Mouse (Mus musculus): ENCODE measurements around the gene Gsdme. TPM values are rescaled to one million over a fixed set of nuclear protein-coding genes. Genes with fewer than 3 reads are reported as not detected.

Gene Gsdme
- polyA plus RNA-seq, 2 experiments, result 4.7 to 34.3 TPM

GRCm38 (mm10) chr6:50301121-50301520 lies 37.5 kb upstream of the Gsdme start:
- Histone ChIP-seq H3K4me3 (replicated peaks; ENCODE audit: low read length) (no peak overlapping the region), H3K27ac (replicated peaks; ENCODE audit: low read depth, low read length) (no peak overlapping the region), H3K9ac (ENCODE audit: low read depth, low read length, severe bottlenecking) (no peak overlapping the region), H3K36me3 (ENCODE audit: control insufficient read depth, insufficient read depth, low read length) (peaks cover 4% of the 10 kb centered on the region; the same call in 1 of the 2 replicates), H3K4me2 (replicated peaks; ENCODE audit: low read depth, low read length, severe bottlenecking) (no peak overlapping the region), H3K4me1 (ENCODE audit: control insufficient read depth, insufficient read depth, low read length) (no peaks in the 10 kb centered on the region), H3K9me3 (ENCODE audit: control insufficient read depth, low read length) (no peaks in the 10 kb centered on the region), H3K27me3 (ENCODE audit: control insufficient read depth, insufficient read depth, low read length) (no peaks in the 10 kb centered on the region)
- no peak for DNase-seq (ENCODE audit: low spot score)
- no peak for TF ChIP-seq POLR2A (IDR thresholded peaks at IDR 0.05; ENCODE audit: borderline replicate concordance, extremely low read depth, insufficient read depth, insufficient read length)
- 89% methylated on average over 7 of the region's 7 CpGs for WGBS
- no peak for ATAC-seq (ENCODE audit: low FRiP score, low read depth)

- H3K9ac ChIP-seq (ENCODE audit: low read depth, low read length, severe bottlenecking), result no peak overlapping the region
- no peaks in the 10 kb centered on the region for H3K4me1 ChIP-seq (ENCODE audit: control insufficient read depth, insufficient read depth, low read length)
- no peak overlapping the region for H3K4me2 ChIP-seq (replicated peaks; ENCODE audit: low read depth, low read length, severe bottlenecking)
- DNase-seq (ENCODE audit: low spot score), result no peak
- no peaks in the 10 kb centered on the region for H3K9me3 ChIP-seq (ENCODE audit: control insufficient read depth, low read length)
- peaks cover 4% of the 10 kb centered on the region; the same call in 1 of the 2 replicates for H3K36me3 ChIP-seq (ENCODE audit: control insufficient read depth, insufficient read depth, low read length)
- TF ChIP-seq POLR2A (IDR thresholded peaks at IDR 0.05; ENCODE audit: borderline replicate concordance, extremely low read depth, insufficient read depth, insufficient read length), result no peak
- no peak for ATAC-seq (ENCODE audit: low FRiP score, low read depth)
- no peak overlapping the region for H3K4me3 ChIP-seq (replicated peaks; ENCODE audit: low read length)
- no peak overlapping the region for H3K27ac ChIP-seq (replicated peaks; ENCODE audit: low read depth, low read length)
- WGBS, result 67% methylated on average over 6 of the region's 6 CpGs
- H3K27me3 ChIP-seq (ENCODE audit: control insufficient read depth, insufficient read depth, low read length), result no peaks in the 10 kb centered on the region
Observed at GRCm38 (mm10) chr6:50300622-50301021, 37.0 kb upstream of the Gsdme start.

- no peak overlapping the region for H3K4me3 ChIP-seq (replicated peaks; ENCODE audit: low read length)
- no peaks in the 10 kb centered on the region for H3K27me3 ChIP-seq (ENCODE audit: control insufficient read depth, insufficient read depth, low read length)
- no peak overlapping the region for H3K27ac ChIP-seq (replicated peaks; ENCODE audit: low read depth, low read length)
- no peak for DNase-seq (ENCODE audit: low spot score)
- H3K9me3 ChIP-seq (ENCODE audit: control insufficient read depth, low read length), result no peaks in the 10 kb centered on the region
- no peak for ATAC-seq (ENCODE audit: low FRiP score, low read depth)
- H3K4me1 ChIP-seq (ENCODE audit: control insufficient read depth, insufficient read depth, low read length), result no peaks in the 10 kb centered on the region
- TF ChIP-seq POLR2A (IDR thresholded peaks at IDR 0.05; ENCODE audit: borderline replicate concordance, extremely low read depth, insufficient read depth, insufficient read length), result no peak
- no peak overlapping the region for H3K4me2 ChIP-seq (replicated peaks; ENCODE audit: low read depth, low read length, severe bottlenecking)
- peaks cover 4% of the 10 kb centered on the region; the same call in 1 of the 2 replicates for H3K36me3 ChIP-seq (ENCODE audit: control insufficient read depth, insufficient read depth, low read length)
- WGBS, result 75% methylated on average over 7 of the region's 7 CpGs
- H3K9ac ChIP-seq (ENCODE audit: low read depth, low read length, severe bottlenecking), result no peak overlapping the region
Observed at GRCm38 (mm10) chr6:50299071-50299470, 35.4 kb upstream of the Gsdme start.

GRCm38 (mm10) chr6:50297671-50298070 lies 34.0 kb upstream of the Gsdme start:
- Histone ChIP-seq H3K4me2 (replicated peaks; ENCODE audit: low read depth, low read length, severe bottlenecking) (no peak overlapping the region), H3K9ac (ENCODE audit: low read depth, low read length, severe bottlenecking) (no peak overlapping the region), H3K9me3 (ENCODE audit: control insufficient read depth, low read length) (no peaks in the 10 kb centered on the region), H3K36me3 (ENCODE audit: control insufficient read depth, insufficient read depth, low read length) (no peaks in the 10 kb centered on the region), H3K4me1 (ENCODE audit: control insufficient read depth, insufficient read depth, low read length) (no peaks in the 10 kb centered on the region), H3K4me3 (replicated peaks; ENCODE audit: low read length) (no peak overlapping the region), H3K27me3 (ENCODE audit: control insufficient read depth, insufficient read depth, low read length) (no peaks in the 10 kb centered on the region), H3K27ac (replicated peaks; ENCODE audit: low read depth, low read length) (no peak overlapping the region)
- 90% methylated on average over 9 of the region's 9 CpGs for WGBS
- TF ChIP-seq POLR2A (IDR thresholded peaks at IDR 0.05; ENCODE audit: borderline replicate concordance, extremely low read depth, insufficient read depth, insufficient read length), result no peak
- no peak for DNase-seq (ENCODE audit: low spot score)
- no peak for ATAC-seq (ENCODE audit: low FRiP score, low read depth)

GRCm38 (mm10) chr6:50295136-50295535 lies 31.5 kb upstream of the Gsdme start:
- no peaks in the 10 kb centered on the region for H3K9me3 ChIP-seq (ENCODE audit: control insufficient read depth, low read length)
- H3K9ac ChIP-seq (ENCODE audit: low read depth, low read length, severe bottlenecking), result no peak overlapping the region
- H3K4me2 ChIP-seq (replicated peaks; ENCODE audit: low read depth, low read length, severe bottlenecking), result no peak overlapping the region
- DNase-seq (ENCODE audit: low spot score), result no peak
- H3K36me3 ChIP-seq (ENCODE audit: control insufficient read depth, insufficient read depth, low read length), result no peaks in the 10 kb centered on the region
- H3K4me3 ChIP-seq (replicated peaks; ENCODE audit: low read length), result no peak overlapping the region
- no peaks in the 10 kb centered on the region for H3K27me3 ChIP-seq (ENCODE audit: control insufficient read depth, insufficient read depth, low read length)
- no peak overlapping the region for H3K27ac ChIP-seq (replicated peaks; ENCODE audit: low read depth, low read length)
- ATAC-seq (ENCODE audit: low FRiP score, low read depth), result no peak
- no peaks in the 10 kb centered on the region for H3K4me1 ChIP-seq (ENCODE audit: control insufficient read depth, insufficient read depth, low read length)
- TF ChIP-seq POLR2A (IDR thresholded peaks at IDR 0.05; ENCODE audit: borderline replicate concordance, extremely low read depth, insufficient read depth, insufficient read length), result no peak
- 81% methylated on average over 10 of the region's 10 CpGs for WGBS

GRCm38 (mm10) chr6:50294128-50294527 lies 30.5 kb upstream of the Gsdme start:
- H3K27me3 ChIP-seq (ENCODE audit: control insufficient read depth, insufficient read depth, low read length), result no peaks in the 10 kb centered on the region
- WGBS, result 20% methylated on average over 1 of the region's 1 CpGs
- no peaks in the 10 kb centered on the region for H3K4me1 ChIP-seq (ENCODE audit: control insufficient read depth, insufficient read depth, low read length)
- H3K36me3 ChIP-seq (ENCODE audit: control insufficient read depth, insufficient read depth, low read length), result no peaks in the 10 kb centered on the region
- ATAC-seq (ENCODE audit: low FRiP score, low read depth) (peak; percentile 65), DNase-seq (ENCODE audit: low spot score) (peak; percentile 95)
- no peak overlapping the region for H3K4me2 ChIP-seq (replicated peaks; ENCODE audit: low read depth, low read length, severe bottlenecking)
- TF ChIP-seq POLR2A (IDR thresholded peaks at IDR 0.05; ENCODE audit: borderline replicate concordance, extremely low read depth, insufficient read depth, insufficient read length), result no peak
- H3K4me3 ChIP-seq (replicated peaks; ENCODE audit: low read length), result no peak overlapping the region
- H3K9ac ChIP-seq (ENCODE audit: low read depth, low read length, severe bottlenecking), result no peak overlapping the region
- H3K9me3 ChIP-seq (ENCODE audit: control insufficient read depth, low read length), result no peaks in the 10 kb centered on the region
- no peak overlapping the region for H3K27ac ChIP-seq (replicated peaks; ENCODE audit: low read depth, low read length)
